Mouse (Mus musculus) intestine, postnatal 0 days (tissue): ENCODE measurements at regions not wholly inside any gene's neighbourhood (a gene's known extent, or its start where the extent isn't known, plus 50 kb on each side); places are given as distances from the start of the nearest gene placed in this dataset.
"Not testable (repeated sequence)": the region's sequence is repeated elsewhere in the genome, so short reads cannot be mapped to it uniquely, and the experiment has no call there.

Experiments
- ATAC-seq: fragments of 200-750 bp; cut with Nextera tagmentation; 2 replicates; pipeline ENCODE4 v1.8.0; 2017; ENCODE audit warnings: mild to moderate bottlenecking, moderate TSS enrichment, moderate library complexity
- H3K27ac ChIP-seq: fragments of 300-500 bp; sonication (generic); 2 replicates; pipeline ENCODE4 v1.5.1; 2014; ENCODE audit warnings: mild to moderate bottlenecking, low read depth, low read length, moderate library complexity
- H3K27me3 ChIP-seq: fragments of 300-500 bp; sonication (generic); replicated peaks from 2 replicates; pipeline ENCODE4 v1.6.1; 2014; ENCODE audit warnings: low read length, mixed read lengths; ENCODE audit not compliant: control insufficient read depth, insufficient read depth
- H3K36me3 ChIP-seq: fragments of 300-500 bp; sonication (generic); 2 replicates; pipeline ENCODE4 v1.6.1; 2014; ENCODE audit warnings: mild to moderate bottlenecking, moderate library complexity; ENCODE audit not compliant: control insufficient read depth, insufficient read depth
- H3K4me1 ChIP-seq: fragments of 300-500 bp; sonication (generic); replicated peaks from 2 replicates; pipeline ENCODE4 v1.6.1; 2014; ENCODE audit warnings: antibody characterized with exemption, low read length, mixed read lengths; ENCODE audit not compliant: control insufficient read depth, insufficient read depth
- H3K4me2 ChIP-seq: fragments of 300-500 bp; sonication (generic); replicated peaks from 2 replicates; pipeline ENCODE4 v1.6.1; 2014; ENCODE audit warnings: low read depth, mild to moderate bottlenecking, moderate library complexity
- H3K4me3 ChIP-seq: fragments of 300-500 bp; sonication (generic); 2 replicates; pipeline ENCODE4 v1.5.1; 2014; ENCODE audit warnings: low read depth, low read length
- H3K9ac ChIP-seq: fragments of 300-500 bp; sonication (generic); 2 replicates; pipeline ENCODE4 v1.6.1; 2014; ENCODE audit warnings: mild to moderate bottlenecking, low read depth, low read length
- H3K9me3 ChIP-seq: fragments of 300-500 bp; sonication (generic); 2 replicates; pipeline ENCODE4 v1.6.1; 2016; ENCODE audit warnings: mixed run types; ENCODE audit not compliant: control insufficient read depth
- CTCF ChIP-seq: sonication (generic); IDR thresholded peaks from 2 replicates; pipeline ENCODE4 v1.5.1; 2016; ENCODE audit warnings: low read depth, mild to moderate bottlenecking, control low read depth, antibody characterized with exemption, moderate library complexity
- WGBS: fragments of 180-500 bp; shearing (Covaris S2); extraction: QIAGEN DNeasy Blood & Tissue Kit; methylation state at CpG from one replicate; pipeline ENCODE4 v1.1.7; 2014; 5-methylcytosine and 5-hydroxymethylcytosine counted together

DNA sequence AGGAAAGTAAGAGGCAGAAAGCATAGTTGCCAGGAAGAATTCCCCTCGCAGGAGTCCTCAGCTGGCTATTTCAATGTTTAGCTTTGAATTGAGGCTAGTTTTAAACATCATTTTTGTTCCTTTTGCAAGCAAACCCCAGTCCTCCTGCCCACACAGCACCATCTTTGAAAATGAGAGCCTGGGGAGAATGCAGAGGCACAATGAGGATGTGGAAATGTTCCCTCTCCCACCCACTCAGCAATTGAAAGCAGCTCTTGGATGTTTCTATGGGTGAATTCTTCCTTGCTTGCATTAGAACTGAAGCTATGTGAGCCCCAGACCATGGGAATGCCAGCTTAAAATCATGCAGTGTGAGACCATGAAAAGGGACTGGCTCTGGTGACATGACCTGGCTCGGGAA lies 109.3 kb upstream of the Dpp6 start:
- WGBS: 78% methylated on average over 2 of the region's 2 CpGs
- Histone ChIP-seq H3K27me3 (no peaks in the 10 kb centered on the region), H3K9ac (no peak overlapping the region), H3K4me3 (no peak overlapping the region), H3K4me2 (no peak overlapping the region), H3K9me3 (no peaks in the 10 kb centered on the region), H3K4me1 (no peaks in the 10 kb centered on the region), H3K27ac (no peak overlapping the region), H3K36me3 (no peaks in the 10 kb centered on the region)
- TF ChIP-seq CTCF: no peak
- no peak for ATAC-seq

DNA sequence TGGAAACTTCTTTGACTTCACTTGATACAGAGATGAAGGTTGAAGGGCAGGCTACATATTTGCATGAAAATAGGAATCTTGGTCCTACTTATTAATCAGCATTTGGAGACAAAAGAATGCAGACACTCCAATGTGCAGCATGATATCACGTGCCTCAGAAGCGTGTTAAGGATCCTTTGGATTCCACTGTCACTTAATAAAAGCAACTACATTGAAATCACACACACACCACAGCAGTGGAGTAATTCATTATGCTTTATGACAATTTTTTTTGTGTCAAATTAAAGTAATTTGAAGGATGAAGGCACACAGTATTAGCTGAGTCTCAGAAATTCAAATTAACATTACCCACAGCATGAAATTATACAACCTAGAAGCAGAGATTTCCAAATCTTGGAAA lies 92.5 kb upstream of the Dpp6 start:
- H3K9ac ChIP-seq: no peak overlapping the region
- no peak for TF ChIP-seq CTCF
- no peaks in the 10 kb centered on the region for H3K9me3 ChIP-seq
- no peak for ATAC-seq
- WGBS: 78% methylated on average over 2 of the region's 2 CpGs
- H3K4me3 ChIP-seq: no peak overlapping the region
- H3K27ac ChIP-seq: no peak overlapping the region
- H3K4me1 ChIP-seq: no peaks in the 10 kb centered on the region
- no peaks in the 10 kb centered on the region for H3K36me3 ChIP-seq
- no peak overlapping the region for H3K4me2 ChIP-seq
- H3K27me3 ChIP-seq: no peaks in the 10 kb centered on the region

- Histone ChIP-seq H3K9ac (no peak overlapping the region), H3K9me3 (no peaks in the 10 kb centered on the region), H3K27ac (no peak overlapping the region), H3K27me3 (no peaks in the 10 kb centered on the region), H3K4me2 (no peak overlapping the region), H3K36me3 (no peaks in the 10 kb centered on the region), H3K4me3 (no peak overlapping the region), H3K4me1 (no peaks in the 10 kb centered on the region)
- ATAC-seq: no peak
- TF ChIP-seq CTCF: no peak
- 89% methylated on average over 3 of the region's 3 CpGs for WGBS
These were observed 91.0 kb upstream of the Dpp6 start for GRCm38 (mm10) chr5:26725953-26726352.

DNA sequence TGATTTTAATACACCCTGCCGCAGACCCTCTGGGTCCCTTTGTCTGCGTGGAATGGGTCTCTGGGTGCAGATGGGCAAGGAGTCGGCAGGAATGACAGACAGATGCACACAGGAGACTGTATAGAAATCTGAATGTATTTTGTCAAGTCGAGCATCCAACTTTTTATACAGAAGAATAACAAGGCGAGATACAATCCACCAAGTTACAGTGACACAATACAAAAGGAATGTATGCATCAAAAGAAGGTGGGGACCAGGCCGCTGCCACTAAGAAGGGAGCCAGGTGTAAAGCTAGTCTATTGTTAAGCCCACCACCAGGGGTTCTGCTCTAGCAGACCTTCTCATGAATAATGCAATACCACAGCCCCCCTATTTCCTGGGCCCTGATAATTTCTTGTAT lies 65.8 kb upstream of the Dpp6 start:
- H3K36me3 ChIP-seq, H3K4me3 ChIP-seq, H3K27me3 ChIP-seq, H3K9me3 ChIP-seq, H3K4me1 ChIP-seq, H3K27ac ChIP-seq, ATAC-seq, H3K4me2 ChIP-seq, H3K9ac ChIP-seq: not testable (repeated sequence)
- WGBS: 82% methylated on average over 6 of the region's 6 CpGs

GRCm38 (mm10) chr5:26751601-26752305 lies 65.2 kb upstream of the Dpp6 start:
- ATAC-seq: not testable (repeated sequence)

GRCm38 (mm10) chr5:26754129-26754528 lies 62.9 kb upstream of the Dpp6 start:
- H3K27ac ChIP-seq, H3K27me3 ChIP-seq, H3K9me3 ChIP-seq, H3K4me2 ChIP-seq, H3K4me1 ChIP-seq, H3K36me3 ChIP-seq, ATAC-seq, H3K9ac ChIP-seq, H3K4me3 ChIP-seq: not testable (repeated sequence)
- WGBS: 40% methylated on average over 7 of the region's 7 CpGs

More at GRCm38 (mm10) chr5:26751601-26752305, 65.2 kb upstream of the Dpp6 start:
- not testable (repeated sequence) for H3K4me1 ChIP-seq, H3K4me3 ChIP-seq, H3K36me3 ChIP-seq, H3K27ac ChIP-seq, H3K9ac ChIP-seq, H3K9me3 ChIP-seq, H3K4me2 ChIP-seq, H3K27me3 ChIP-seq
- 74% methylated on average over 6 of the region's 6 CpGs for WGBS
